Mouse (Mus musculus) thymus, adult 2 months (tissue): Measurements from ENCODE around the gene Mrps21.

Experiments used
- CTCF ChIP-seq: fragments of 200-500 bp; IDR thresholded peaks from 2 replicates; pipeline ENCODE4 v1.5.1; 2012; ENCODE audit warnings: mild to moderate bottlenecking, control low read depth, low read length, moderate library complexity, borderline replicate concordance; ENCODE audit not compliant: control insufficient read depth, poor library complexity, insufficient read depth; ENCODE audit errors: extremely low read depth
- POLR2A ChIP-seq: fragments of 200-500 bp; IDR thresholded peaks from 2 replicates; pipeline ENCODE4 v1.6.1; 2012; ENCODE audit warnings: mild to moderate bottlenecking, low read length, control low read depth, moderate library complexity; ENCODE audit not compliant: control insufficient read depth, poor library complexity, insufficient read depth; ENCODE audit errors: extremely low read depth

DNA sequence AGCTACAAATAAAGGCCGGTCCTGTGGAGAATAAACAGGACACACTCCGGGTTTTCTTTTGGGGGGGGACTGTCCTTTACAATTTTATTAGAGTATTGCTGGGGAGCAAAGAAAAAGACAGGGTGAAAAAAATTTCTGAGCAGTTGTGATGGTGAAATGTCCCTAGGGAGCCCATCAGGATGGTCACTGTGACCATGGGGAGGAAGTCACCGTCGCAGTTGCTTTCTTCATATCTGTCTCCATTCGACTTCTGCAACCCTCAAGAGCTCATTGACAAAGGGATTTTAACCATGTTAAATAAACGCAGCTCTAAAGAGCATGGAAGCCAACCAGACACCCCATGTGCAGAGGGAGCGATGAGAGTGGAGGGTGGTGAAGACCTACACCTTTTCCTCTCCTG lies 45.4 kb upstream of the Mrps21 start:
- TF ChIP-seq CTCF, result no peak
- no peak for TF ChIP-seq POLR2A
